Mouse (Mus musculus) B cell, adult 67 days (primary cell): ENCODE results near the gene Cd83. TPM values are rescaled to one million over a fixed set of nuclear protein-coding genes. Genes with fewer than 3 reads are reported as not detected.

Source experiments
- total RNA-seq, 2 experiments: library from RNA; stranded (reverse); gene quantifications; 4 replicates each; pipeline ENCODE4 v1.2.4; 2023

Cd83 gene
- 100 to 1,000 TPM; 176 to 231 TPM for total RNA-seq

GRCm38 (mm10) chr13:43784725-43785711 is at the start of gene Cd83:
TSS of gene Cd83 (plus strand) at chr13:43784775.

Other genes starting within 250 kb of the Cd83 start
- 10 to 100 TPM; 27.9 to 29.5 TPM for gene Mcur1, start 224.6 kb upstream of the Cd83 start, total RNA-seq
- not detected for gene Rnf182, start 169.1 kb upstream of the Cd83 start, total RNA-seq